Mouse (Mus musculus) heart, embryonic 11.5 days (tissue): ENCODE results near the gene Fam83e. TPM values are rescaled to one million over a fixed set of nuclear protein-coding genes. Genes with fewer than 3 reads are reported as not detected.

ENCODE experiments used
- ATAC-seq: fragments of 200-750 bp; cut with Nextera tagmentation; replicated peaks from 2 replicates; pipeline ENCODE4 v1.8.0; 2017; ENCODE audit warnings: moderate library complexity; ENCODE audit not compliant: insufficient number of reproducible peaks, low FRiP score, low TSS enrichment
- H3K27ac ChIP-seq: fragments of 300-500 bp; sonication (generic); 2 replicates; pipeline ENCODE4 v1.5.1; 2014; ENCODE audit warnings: mild to moderate bottlenecking, low read depth, low read length
- H3K27me3 ChIP-seq: fragments of 300-500 bp; sonication (generic); 2 replicates; pipeline ENCODE4 v1.6.1; 2014; ENCODE audit warnings: mild to moderate bottlenecking, low read length, mixed read lengths; ENCODE audit not compliant: control insufficient read depth, insufficient read depth
- H3K36me3 ChIP-seq: fragments of 300-500 bp; sonication (generic); 2 replicates; pipeline ENCODE4 v1.6.1; 2014; ENCODE audit warnings: mild to moderate bottlenecking, low read length, moderate library complexity, mixed read lengths; ENCODE audit not compliant: control insufficient read depth, insufficient read depth
- H3K4me1 ChIP-seq: fragments of 300-500 bp; sonication (generic); 2 replicates; pipeline ENCODE4 v1.6.1; 2014; ENCODE audit warnings: low read length; ENCODE audit not compliant: control insufficient read depth, insufficient read depth
- H3K4me2 ChIP-seq: fragments of 300-500 bp; sonication (generic); 2 replicates; pipeline ENCODE4 v1.6.1; 2014; ENCODE audit warnings: mild to moderate bottlenecking, moderate library complexity
- H3K4me3 ChIP-seq: fragments of 300-500 bp; sonication (generic); 2 replicates; pipeline ENCODE4 v1.5.1; 2014; ENCODE audit warnings: low read depth, low read length
- H3K9ac ChIP-seq: fragments of 300-500 bp; sonication (generic); 2 replicates; pipeline ENCODE4 v1.6.1; 2014; ENCODE audit warnings: mild to moderate bottlenecking, low read depth, low read length, moderate library complexity
- H3K9me3 ChIP-seq: fragments of 300-500 bp; sonication (generic); replicated peaks from 2 replicates; pipeline ENCODE4 v1.6.1; 2016; ENCODE audit warnings: low read length; ENCODE audit not compliant: control insufficient read depth
- WGBS: fragments of 180-500 bp; shearing (Covaris S2); extraction: QIAGEN DNeasy Blood & Tissue Kit; methylation state at CpG from one replicate; pipeline ENCODE4 v1.1.7; 2014; ENCODE audit not compliant: insufficient replicate concordance; 5-methylcytosine and 5-hydroxymethylcytosine counted together
- polyA plus RNA-seq: library from polyadenylated mRNA; unstranded; fragments of >200 nt; fragmentation: Nextera tagmentation; extraction: Ambion mirVana; gene quantifications from 2 replicates; pipeline ENCODE4 v1.2.1, GENCODE M21; 2014

Fam83e gene
- polyA plus RNA-seq, 1 experiment from 2014 or later: 0.67 TPM

DNA sequence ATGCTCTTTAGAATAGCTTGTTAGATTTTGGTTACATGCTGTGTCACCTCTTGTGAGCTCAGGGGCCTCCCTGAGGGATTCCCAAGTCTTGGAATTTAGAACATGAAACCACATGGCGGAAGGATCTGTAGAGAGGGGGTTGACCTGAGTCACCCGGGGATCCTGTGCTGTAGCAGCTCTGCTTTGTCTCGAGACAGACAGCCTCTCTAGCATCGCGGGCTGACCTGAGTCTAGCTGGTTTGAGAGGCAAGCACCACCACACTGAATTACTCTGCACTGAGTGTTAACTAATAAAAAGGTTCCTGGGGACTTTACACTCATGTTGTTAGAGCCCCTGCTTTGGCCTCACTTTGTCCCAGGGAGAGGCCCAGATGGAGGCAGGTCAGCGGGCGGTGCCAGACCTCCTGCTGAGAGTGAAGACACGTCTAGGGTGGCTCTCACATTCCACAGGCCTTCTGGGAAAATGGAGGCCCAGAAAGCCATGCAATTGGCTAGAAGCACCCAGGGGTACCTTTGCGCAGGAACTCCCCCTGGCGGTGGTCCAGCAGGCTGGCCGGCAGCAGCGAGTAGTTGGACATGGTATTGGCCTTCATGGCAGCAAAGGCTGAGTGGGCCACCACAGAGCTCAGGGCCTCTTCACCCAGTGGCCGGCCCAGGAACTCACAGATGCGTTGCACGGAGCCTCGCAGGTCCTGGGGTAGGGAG lies 9.9 kb downstream of the Fam83e start:
- 14% methylated on average over 16 of the region's 16 CpGs for WGBS
- no peaks in the 10 kb centered on the region for H3K9me3 ChIP-seq
- no peak overlapping the region for H3K4me3 ChIP-seq
- peak overlapping the region; percentile 39; the same call in 1 of the 2 replicates for H3K9ac ChIP-seq
- no peak for ATAC-seq
- H3K4me1 ChIP-seq: peaks cover 7% of the 10 kb centered on the region; the same call in 1 of the 2 replicates
- H3K27ac ChIP-seq: no peak overlapping the region
- H3K27me3 ChIP-seq: no peaks in the 10 kb centered on the region
- no peak overlapping the region; the same call in 1 of the 2 replicates for H3K4me2 ChIP-seq
- peaks cover 5% of the 10 kb centered on the region; the same call in 1 of the 2 replicates for H3K36me3 ChIP-seq

DNA sequence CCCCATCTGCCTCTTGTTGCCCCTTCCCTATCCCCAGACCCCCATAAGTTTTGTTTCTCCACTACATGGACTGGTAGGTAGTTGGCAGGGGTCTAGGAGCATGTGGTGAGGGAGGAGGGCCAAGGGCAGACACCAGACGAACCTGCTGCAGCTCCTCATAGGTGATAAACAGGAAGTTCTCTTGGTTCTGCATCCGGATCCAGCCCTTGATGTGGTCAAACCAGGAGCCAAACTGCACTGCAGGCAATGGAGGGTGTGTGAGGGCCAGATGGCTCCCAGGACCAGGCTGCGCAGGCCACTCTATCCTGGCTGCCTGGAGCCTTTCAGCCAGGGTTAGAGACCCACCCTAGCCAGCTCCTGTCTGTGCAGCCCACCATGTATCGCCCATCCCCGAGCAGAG lies 12.5 kb downstream of the Fam83e start:
- WGBS: 75% methylated on average over 5 of the region's 5 CpGs
- Histone ChIP-seq H3K27ac (no peak overlapping the region), H3K36me3 (no peaks in the 10 kb centered on the region), H3K4me3 (no peak overlapping the region), H3K9me3 (no peaks in the 10 kb centered on the region), H3K4me1 (peaks cover 7% of the 10 kb centered on the region; the same call in 1 of the 2 replicates), H3K4me2 (no peak overlapping the region), H3K27me3 (no peaks in the 10 kb centered on the region), H3K9ac (no peak overlapping the region)
- ATAC-seq: no peak

DNA sequence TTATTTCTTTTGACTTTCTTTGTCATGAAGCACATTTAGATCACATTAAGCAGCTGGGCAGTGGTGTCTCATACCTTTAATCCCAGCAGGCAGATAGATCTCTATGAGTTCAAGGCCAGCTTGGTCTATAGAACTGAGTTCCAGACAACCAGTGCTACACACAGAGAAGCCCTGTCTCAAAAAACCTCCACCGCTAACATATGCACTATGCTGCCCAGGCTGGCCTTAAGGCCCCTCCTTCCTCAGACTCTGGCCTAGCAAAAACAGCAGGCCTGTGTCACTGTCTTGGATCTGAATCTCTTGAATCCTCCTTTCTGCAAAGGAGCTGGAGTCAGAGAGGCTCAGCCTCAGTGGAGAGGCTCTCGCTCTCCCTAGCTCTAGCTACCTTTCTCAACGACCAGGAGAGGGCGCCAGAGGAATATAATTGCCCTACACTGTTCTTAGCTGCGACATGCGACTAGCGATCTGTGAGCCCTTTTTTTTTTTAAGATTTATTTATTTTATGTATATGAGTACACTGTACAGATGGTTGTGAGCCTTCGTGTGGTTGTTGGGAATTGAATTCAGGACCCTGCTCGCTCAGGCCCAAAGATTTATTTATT lies 18.3 kb downstream of the Fam83e start:
- H3K27ac ChIP-seq: no peak overlapping the region
- H3K9me3 ChIP-seq: no peaks in the 10 kb centered on the region
- H3K27me3 ChIP-seq: no peaks in the 10 kb centered on the region
- no peaks in the 10 kb centered on the region for H3K4me1 ChIP-seq
- H3K9ac ChIP-seq: no peak overlapping the region
- ATAC-seq: no peak; the same call in 1 of the 2 replicates
- WGBS: 8% methylated on average over 9 of the region's 9 CpGs
- no peak overlapping the region for H3K4me3 ChIP-seq
- H3K36me3 ChIP-seq: no peaks in the 10 kb centered on the region
- no peak overlapping the region for H3K4me2 ChIP-seq

DNA sequence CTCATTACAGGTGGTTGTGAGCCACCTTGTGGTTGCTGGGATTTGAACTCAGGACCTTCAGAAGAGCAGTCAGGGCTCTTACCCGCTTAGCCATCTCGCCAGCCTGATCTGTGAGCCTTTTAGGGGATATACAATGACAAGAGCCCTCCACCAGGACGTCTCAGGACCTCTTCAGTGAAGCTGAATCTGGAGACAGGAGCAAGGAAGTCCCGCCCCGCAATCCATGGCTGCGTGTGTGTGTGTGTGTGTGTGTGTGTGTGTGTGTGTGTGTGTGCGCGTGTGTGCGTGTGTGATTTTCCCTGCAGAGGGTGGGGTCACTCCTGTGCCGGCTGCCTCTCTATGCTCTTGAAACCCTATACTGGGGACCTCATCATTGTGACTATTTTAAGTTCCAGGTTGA lies 18.8 kb downstream of the Fam83e start:
- no peak overlapping the region for H3K4me2 ChIP-seq
- H3K9me3 ChIP-seq: no peaks in the 10 kb centered on the region
- H3K4me1 ChIP-seq: no peaks in the 10 kb centered on the region
- H3K27ac ChIP-seq: no peak overlapping the region
- no peak overlapping the region for H3K4me3 ChIP-seq
- 68% methylated on average over 10 of the region's 10 CpGs for WGBS
- ATAC-seq: no peak
- H3K27me3 ChIP-seq: no peaks in the 10 kb centered on the region
- no peak overlapping the region for H3K9ac ChIP-seq
- H3K36me3 ChIP-seq: no peaks in the 10 kb centered on the region

DNA sequence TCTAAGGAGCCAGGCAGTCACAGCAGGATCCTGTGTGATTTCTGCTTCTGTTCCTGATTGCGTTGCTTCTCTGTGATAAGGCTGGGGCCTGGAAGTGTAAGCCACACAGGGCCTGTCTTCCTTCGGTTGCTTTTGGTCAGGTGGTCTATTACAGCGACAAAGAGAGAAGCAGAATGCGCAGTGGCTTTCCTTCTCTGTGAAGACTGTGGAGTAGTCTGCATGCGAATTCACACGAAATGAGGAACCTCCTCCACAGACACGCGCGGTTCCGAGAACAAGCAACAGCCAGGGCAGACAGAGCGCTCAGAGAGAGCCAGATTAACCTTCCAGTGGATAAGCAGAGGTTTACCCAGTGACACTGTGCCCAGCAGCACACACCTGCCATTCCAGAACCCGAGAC lies 20.3 kb downstream of the Fam83e start:
- H3K4me2 ChIP-seq: no peak overlapping the region

DNA sequence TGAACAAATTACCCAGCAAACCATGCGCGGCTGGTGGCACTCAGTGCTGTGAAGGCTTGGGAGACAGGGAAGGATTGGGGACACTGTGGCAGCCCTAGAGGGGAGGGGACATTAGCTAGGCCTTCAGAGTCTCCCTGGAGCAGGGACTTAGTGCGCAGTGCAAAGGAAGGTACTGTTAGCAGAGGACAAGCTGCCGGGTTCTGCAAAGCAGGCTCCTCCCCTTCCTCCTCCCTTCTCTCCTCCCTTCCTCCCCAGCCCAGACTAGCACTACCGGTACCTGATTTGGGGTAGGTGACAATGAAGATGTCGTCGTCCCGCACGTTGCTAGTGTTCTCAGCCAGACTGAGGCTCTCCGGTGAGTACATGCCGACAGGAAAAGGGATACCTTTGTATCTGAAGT lies 20.8 kb downstream of the Fam83e start:
- no peak for ATAC-seq
- H3K4me3 ChIP-seq: peak overlapping the region; percentile 8; the same call in 1 of the 2 replicates
- 27% methylated on average over 11 of the region's 11 CpGs for WGBS

More for the DNA sequence above, 20.3 kb downstream of the Fam83e start:
- H3K9ac ChIP-seq: no peak overlapping the region
- no peak for ATAC-seq
- H3K27ac ChIP-seq: no peak overlapping the region
- H3K9me3 ChIP-seq: no peaks in the 10 kb centered on the region
- H3K36me3 ChIP-seq: no peaks in the 10 kb centered on the region
- no peaks in the 10 kb centered on the region for H3K27me3 ChIP-seq
- WGBS: 64% methylated on average over 12 of the region's 12 CpGs
- no peaks in the 10 kb centered on the region for H3K4me1 ChIP-seq
- no peak overlapping the region for H3K4me3 ChIP-seq

DNA sequence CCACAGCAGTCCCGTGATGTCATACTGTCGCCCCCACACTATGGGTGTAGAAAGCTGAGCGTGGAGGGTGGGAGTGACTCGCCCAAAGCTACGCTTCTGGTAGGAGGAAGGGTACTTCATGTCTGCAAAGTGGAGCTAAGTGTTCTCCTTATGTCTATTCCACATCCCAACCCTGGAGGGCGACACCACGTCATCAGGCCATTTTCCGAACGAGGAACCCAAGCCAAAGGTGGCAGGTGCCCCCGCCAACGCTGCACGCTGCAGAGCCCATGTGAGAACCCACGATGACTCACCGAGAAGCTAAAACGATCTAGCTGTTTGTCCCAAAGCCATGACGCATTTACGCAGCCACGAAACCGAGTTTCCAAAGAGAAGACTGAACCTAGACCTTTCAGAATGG lies 21.3 kb downstream of the Fam83e start:
- peak overlapping the region; percentile 8; the same call in 1 of the 2 replicates for H3K4me3 ChIP-seq
- no peaks in the 10 kb centered on the region for H3K4me1 ChIP-seq
- H3K9ac ChIP-seq: 0 out of 2 replicates have a peak overlapping the region, but pooled peaks have one; percentile 3
- peak overlapping the region; percentile 47 for H3K4me2 ChIP-seq
- H3K27me3 ChIP-seq: no peaks in the 10 kb centered on the region
- H3K27ac ChIP-seq: no peak overlapping the region
- H3K36me3 ChIP-seq: no peaks in the 10 kb centered on the region
- no peak for ATAC-seq
- H3K9me3 ChIP-seq: no peaks in the 10 kb centered on the region
- WGBS: 34% methylated on average over 19 of the region's 19 CpGs

More for the DNA sequence above, 20.8 kb downstream of the Fam83e start:
- peak overlapping the region; percentile 47 for H3K4me2 ChIP-seq
- H3K9me3 ChIP-seq: no peaks in the 10 kb centered on the region
- H3K36me3 ChIP-seq: no peaks in the 10 kb centered on the region
- H3K4me1 ChIP-seq: no peaks in the 10 kb centered on the region
- H3K27ac ChIP-seq: no peak overlapping the region
- H3K27me3 ChIP-seq: no peaks in the 10 kb centered on the region
- H3K9ac ChIP-seq: no peak overlapping the region

DNA sequence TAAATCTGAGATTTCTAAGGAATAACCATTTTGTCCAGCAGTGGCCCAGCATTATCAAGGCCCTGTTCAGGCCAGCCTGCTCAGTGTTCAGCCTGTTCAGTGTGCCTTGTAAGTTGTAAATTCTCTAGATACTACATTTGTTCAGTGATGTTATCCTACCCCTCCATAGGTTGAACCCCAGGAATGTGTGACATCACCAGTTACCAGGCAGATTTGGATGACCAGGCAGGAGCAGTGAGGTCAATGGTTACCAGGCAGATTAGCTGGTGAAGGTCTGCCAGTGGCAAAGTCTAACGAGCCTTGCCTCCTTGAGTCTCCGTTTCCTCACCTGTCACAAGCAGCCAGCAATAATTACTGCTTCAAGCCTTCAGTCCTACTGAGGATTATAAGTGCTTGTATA lies 23.4 kb downstream of the Fam83e start:
- H3K4me1 ChIP-seq: no peaks in the 10 kb centered on the region; the same call in 1 of the 2 replicates
- WGBS: 29% methylated on average over 2 of the region's 2 CpGs
- no peaks in the 10 kb centered on the region for H3K36me3 ChIP-seq
- ATAC-seq: no peak
- H3K9me3 ChIP-seq: no peaks in the 10 kb centered on the region
- no peak overlapping the region for H3K4me2 ChIP-seq
- H3K27ac ChIP-seq: no peak overlapping the region
- no peak overlapping the region for H3K4me3 ChIP-seq
- H3K27me3 ChIP-seq: no peaks in the 10 kb centered on the region
- no peak overlapping the region for H3K9ac ChIP-seq
